In the genomic region with DNA sequence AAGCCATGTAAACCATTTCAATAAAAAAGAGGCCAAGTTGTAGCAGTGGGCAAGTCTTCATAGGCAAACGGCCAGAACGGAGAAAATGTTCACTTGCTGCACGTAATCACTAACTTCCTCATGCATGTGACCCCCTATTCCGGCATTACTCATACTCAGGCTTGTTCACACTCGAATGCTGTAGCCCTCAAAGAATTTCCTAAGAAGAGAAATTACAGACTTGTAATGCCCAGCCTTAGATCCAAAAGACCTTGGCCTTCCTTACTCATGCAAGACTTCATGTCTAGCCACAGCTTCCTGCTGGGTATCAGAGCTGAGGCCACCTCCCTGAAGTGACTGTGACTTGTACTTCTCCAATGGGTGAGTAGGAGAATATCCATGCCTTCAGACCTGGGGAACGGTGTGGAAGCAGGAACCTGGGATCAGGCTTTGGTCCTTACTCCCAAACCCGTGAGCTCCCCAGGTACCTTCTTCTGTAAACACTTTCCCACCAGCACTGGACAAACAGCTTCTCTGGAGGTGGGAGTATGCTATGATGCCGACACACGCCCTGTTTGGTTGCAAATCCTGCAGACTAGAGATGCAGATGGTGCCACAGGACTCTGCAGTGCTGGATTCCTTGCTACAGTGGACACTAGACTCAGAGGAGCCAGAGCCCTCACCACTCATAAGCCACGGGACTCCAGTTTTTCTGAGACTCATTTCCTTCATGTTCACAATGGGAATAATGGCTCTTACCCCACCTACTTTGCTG, we compare ENCODE assay signal across 26 mouse cellular contexts. TPM values are rescaled to one million over a fixed set of nuclear protein-coding genes. Genes with fewer than 3 reads are reported as not detected.
DNase-seq lines count a peak whose midpoint lies in the region; ATAC-seq and TF ChIP-seq lines count a peak whose summit lies in the region.
"Had no signal": no experiment of that assay in that cellular context is flagged by ENCODE, and none has a peak within 500 bp of the region (broad histone marks: within the 10 kb centered on the region; RNA-seq: fewer than 3 reads in every experiment).

No protein-coding gene starts in this region.

- H3K27me3 ChIP-seq in midbrain, postnatal 0 days (ENCODE audit: insufficient read depth, low read length), result no peaks in the 10 kb centered on the region
- H3K27me3 ChIP-seq in heart, embryonic 10.5 days (ENCODE audit: insufficient read depth, poor library complexity, severe bottlenecking), result no peaks in the 10 kb centered on the region
- H3K27me3 ChIP-seq: embryonic facial prominence, embryonic 13.5 days; forebrain, embryonic 15.5 days; hindbrain, embryonic 12.5 days; limb, embryonic 13.5 days; midbrain, embryonic 12.5 days; neural tube, embryonic 15.5 days had no signal

- TF ChIP-seq CTCF in midbrain, postnatal 0 days (IDR thresholded peaks at IDR 0.05), result no peak

- no peak overlapping the region for H3K27ac ChIP-seq in midbrain, postnatal 0 days (ENCODE audit: low read depth, low read length)
- H3K27ac ChIP-seq in heart, embryonic 10.5 days, result no peak overlapping the region
- H3K27ac ChIP-seq: embryonic facial prominence, embryonic 13.5 days; forebrain, embryonic 15.5 days; hindbrain, embryonic 12.5 days; limb, embryonic 13.5 days; liver, embryonic 14.5 days; midbrain, embryonic 12.5 days; neural tube, embryonic 15.5 days had no signal

- H3K4me1 ChIP-seq in midbrain, postnatal 0 days (ENCODE audit: insufficient read depth, low read length), result peaks cover 2% of the 10 kb centered on the region; the same call in 1 of the 2 replicates
- H3K4me1 ChIP-seq in heart, embryonic 10.5 days, result 0 out of 2 replicates have a peak, but pooled peaks cover 9% of the 10 kb centered on the region
- H3K4me1 ChIP-seq: embryonic facial prominence, embryonic 13.5 days; hindbrain, embryonic 12.5 days; limb, embryonic 13.5 days; midbrain, embryonic 12.5 days; neural tube, embryonic 15.5 days had no signal

- WGBS in midbrain, postnatal 0 days, result 88% methylated on average over 10 of the region's 10 CpGs
- WGBS in heart, embryonic 10.5 days, result 84% methylated on average over 10 of the region's 10 CpGs

- no peak overlapping the region for H3K4me3 ChIP-seq in midbrain, postnatal 0 days (ENCODE audit: low read depth, low read length)
- H3K4me3 ChIP-seq in heart, embryonic 10.5 days, result no peak overlapping the region
- H3K4me3 ChIP-seq: embryonic facial prominence, embryonic 13.5 days; forebrain, embryonic 15.5 days; hindbrain, embryonic 12.5 days; limb, embryonic 13.5 days; midbrain, embryonic 12.5 days; myocyte; neural tube, embryonic 15.5 days had no signal

- H3K4me2 ChIP-seq in midbrain, postnatal 0 days (ENCODE audit: low read depth, low read length, poor library complexity, severe bottlenecking), result no peak overlapping the region
- H3K4me2 ChIP-seq: embryonic facial prominence, embryonic 13.5 days; forebrain, embryonic 15.5 days; hindbrain, embryonic 12.5 days; limb, embryonic 13.5 days; midbrain, embryonic 12.5 days; neural tube, embryonic 15.5 days had no signal

- peak; percentile 91 for ATAC-seq in granulocyte monocyte progenitor cell, adult 5-6 weeks (replicated peaks; ENCODE audit: poor library complexity, severe bottlenecking)
- ATAC-seq in midbrain, postnatal 0 days (ENCODE audit: low FRiP score), result no peak
- ATAC-seq: forebrain, embryonic 15.5 days had no signal

- H3K36me3 ChIP-seq in midbrain, postnatal 0 days (ENCODE audit: insufficient read depth, low read length), result no peaks in the 10 kb centered on the region
- no peaks in the 10 kb centered on the region for H3K36me3 ChIP-seq in heart, embryonic 10.5 days
- H3K36me3 ChIP-seq: embryonic facial prominence, embryonic 13.5 days; forebrain, embryonic 15.5 days; hindbrain, embryonic 12.5 days; limb, embryonic 13.5 days; midbrain, embryonic 12.5 days; neural tube, embryonic 15.5 days had no signal

- H3K9ac ChIP-seq in midbrain, postnatal 0 days (replicated peaks; ENCODE audit: low read length, poor library complexity, severe bottlenecking), result no peak overlapping the region
- H3K9ac ChIP-seq: embryonic facial prominence, embryonic 13.5 days; forebrain, embryonic 15.5 days; hindbrain, embryonic 12.5 days; limb, embryonic 13.5 days; liver, embryonic 14.5 days; midbrain, embryonic 12.5 days; neural tube, embryonic 15.5 days had no signal

- H3K9me3 ChIP-seq in midbrain, postnatal 0 days (ENCODE audit: low read length), result no peaks in the 10 kb centered on the region
- no peaks in the 10 kb centered on the region for H3K9me3 ChIP-seq in heart, embryonic 10.5 days
- H3K9me3 ChIP-seq: embryonic facial prominence, embryonic 13.5 days; forebrain, embryonic 15.5 days; hindbrain, embryonic 12.5 days; limb, embryonic 13.5 days; midbrain, embryonic 12.5 days; neural tube, embryonic 15.5 days had no signal

- peak; percentile 51 for DNase-seq in cerebellum, adult 9-11 months
- DNase-seq in cerebellum, adult 11 months, result no peak
- peak; percentile 29 for DNase-seq in lung, postnatal 36 days
- no peak for DNase-seq in lung, adult 18-20 months
- no peak for DNase-seq in midbrain, postnatal 0 days (ENCODE audit: low spot score)
- no peak for DNase-seq in heart, embryonic 10.5 days (ENCODE audit: low spot score)
- no peak for DNase-seq in yolk sac, embryonic 10.5 days (ENCODE audit: low spot score)
- DNase-seq: adrenal gland, postnatal 10 days; gastrocnemius, postnatal 25 days; kidney, adult 8-10 months; lung, postnatal 10 days; spleen, adult 18-20 months; thymus, postnatal 36 days had no signal

RNA-seq across cellular contexts. Expression of gene Slc7a8, which starts 13.3 kb away (rescaled TPM):
- 7.6 and 8.3 TPM in 2 replicates for total RNA-seq in granulocyte monocyte progenitor cell, adult 5-6 weeks (2014; fragmentation: Nextera tagmentation)
- total RNA-seq in granulocyte monocyte progenitor cell, adult 5-6 weeks (2017), result 2.0 and 3.2 TPM in 2 replicates
- total RNA-seq in midbrain, postnatal 0 days (2014; rRNA removed), result 10.3 and 11.3 TPM in 2 replicates
- polyA plus RNA-seq in midbrain, postnatal 0 days (2015; fragmentation: Nextera tagmentation; extraction: Ambion mirVana), result 8.8 and 9.7 TPM in 2 replicates
- polyA plus RNA-seq in heart, embryonic 10.5 days (2016; fragmentation: Nextera tagmentation; extraction: Ambion mirVana), result 2.4 and 2.7 TPM in 2 replicates
- polyA plus RNA-seq: myocyte had no signal

RNA-seq across cellular contexts. Expression of gene Rnf212b, which starts 45.5 kb away (rescaled TPM):
- not detected in 2 replicates for total RNA-seq in granulocyte monocyte progenitor cell, adult 5-6 weeks (2014; fragmentation: Nextera tagmentation)
- not detected in 2 replicates for total RNA-seq in granulocyte monocyte progenitor cell, adult 5-6 weeks (2017)
- 0.38 TPM in 1 of 2 replicates, not detected in the other for total RNA-seq in midbrain, postnatal 0 days (2014; rRNA removed)
- not detected in 2 replicates for polyA plus RNA-seq in midbrain, postnatal 0 days (2015; fragmentation: Nextera tagmentation; extraction: Ambion mirVana)
- not detected in 2 replicates for polyA plus RNA-seq in heart, embryonic 10.5 days (2016; fragmentation: Nextera tagmentation; extraction: Ambion mirVana)
- total RNA-seq: CH12.LX; layer of hippocampus, postnatal 14 days had no signal
- polyA plus RNA-seq: embryonic facial prominence, embryonic 13.5 days; forebrain, embryonic 15.5 days; hindbrain, embryonic 12.5 days; limb, embryonic 13.5 days; liver, embryonic 14.5 days; midbrain, embryonic 12.5 days; myocyte; stomach, embryonic 14.5 days had no signal

RNA-seq across cellular contexts. Expression of gene Cebpe, which starts 56.5 kb away (rescaled TPM):
- total RNA-seq in granulocyte monocyte progenitor cell, adult 5-6 weeks (2014; fragmentation: Nextera tagmentation), result 23.1 and 45.9 TPM in 2 replicates
- total RNA-seq in granulocyte monocyte progenitor cell, adult 5-6 weeks (2017), result 57.2 and 63.7 TPM in 2 replicates
- not detected in 2 replicates for total RNA-seq in midbrain, postnatal 0 days (2014; rRNA removed)
- not detected in 2 replicates for polyA plus RNA-seq in midbrain, postnatal 0 days (2015; fragmentation: Nextera tagmentation; extraction: Ambion mirVana)
- not detected in 2 replicates for polyA plus RNA-seq in heart, embryonic 10.5 days (2016; fragmentation: Nextera tagmentation; extraction: Ambion mirVana)
- total RNA-seq: gastrocnemius, postnatal 25 days; layer of hippocampus, postnatal 14 days had no signal
- polyA plus RNA-seq: embryonic facial prominence, embryonic 13.5 days; forebrain, embryonic 15.5 days; heart, postnatal 0 days; hindbrain, embryonic 12.5 days; limb, embryonic 13.5 days; myocyte; stomach, embryonic 14.5 days had no signal

Comparison
In these comparisons a context has a peak if more than half of its experiments do, and no peak if none do; other contexts are left out.
1. DNase-seq: peak in cerebellum, adult 9-11 months (single experiment) and lung, postnatal 36 days (single experiment); none in cerebellum, adult 11 months (single experiment), lung, adult 18-20 months (0 of 2), midbrain, postnatal 0 days (single experiment), heart, embryonic 10.5 days (single experiment) and yolk sac, embryonic 10.5 days (single experiment).
2. RNA of gene Cebpe, which starts 56.5 kb away (total RNA-seq): 23.1 to 63.7 TPM in granulocyte monocyte progenitor cell, adult 5-6 weeks; not detected in midbrain, postnatal 0 days; every median in the first group is over 10 times any median in the second.